Mouse (Mus musculus): ENCODE results near the gene Rps15a. TPM values are rescaled to one million over a fixed set of nuclear protein-coding genes. Genes with fewer than 3 reads are reported as not detected.
A peak's percentile ranks its signal among the peaks of the same experiment; 100 is the strongest.

Gene Rps15a
- polyA plus RNA-seq (2012; ENCODE audit: insufficient read depth, insufficient read length, low replicate concordance, missing spikeins), result 1,898 TPM in 1 of 2 replicates, not detected in the other

DNA sequence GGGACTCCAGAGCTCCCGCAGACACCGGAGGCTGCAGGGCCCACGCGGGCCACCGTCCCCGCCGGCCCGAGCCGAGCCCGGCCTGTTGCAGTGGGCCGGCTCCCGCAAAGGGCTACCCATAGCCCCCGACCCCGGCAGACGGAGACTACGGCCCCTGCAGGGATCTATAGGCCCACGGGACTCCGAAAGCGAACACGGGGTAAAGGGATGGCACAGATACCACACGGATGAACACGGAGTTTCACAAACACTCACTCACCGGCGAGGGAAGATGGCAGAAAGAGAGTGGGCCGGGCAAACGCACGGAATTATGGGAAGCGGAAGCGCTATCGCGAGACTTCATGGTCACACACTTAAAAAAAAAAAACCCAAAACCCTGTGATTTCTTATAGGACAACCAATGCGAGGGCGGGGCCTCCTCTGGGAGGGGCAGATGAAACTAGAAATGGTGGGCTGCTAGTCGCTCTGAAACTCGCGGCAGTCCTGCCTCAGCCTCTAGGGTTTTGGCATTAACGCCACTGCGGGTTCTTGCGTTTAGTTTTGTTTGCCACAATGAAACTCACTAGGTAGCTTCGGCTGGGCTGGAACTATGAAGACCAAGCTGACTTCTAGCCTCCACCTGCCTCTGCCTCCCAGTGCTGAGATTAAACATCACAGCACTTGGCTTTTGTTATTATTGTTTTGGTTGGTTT is at the start of gene Rps15a:
TSS of gene Rps15a (minus strand) at position 312 of the 692 bp plus-strand sequence.
- Histone ChIP-seq H3K27ac (ENCODE audit: insufficient read depth, low read depth, low read length) (peak within 1 kb of the TSS; percentile 63), H3K4me1 (ENCODE audit: control insufficient read depth, insufficient read depth, low read length) (peaks cover 7% of the 10 kb centered on the region), H3K4me3 (ENCODE audit: insufficient read depth, low read depth, low read length) (peak within 1 kb of the TSS; percentile 91)
- TF ChIP-seq CTCF (IDR thresholded peaks at IDR 0.05; ENCODE audit: insufficient read depth, low read depth, low read length) (no peak), POLR2A (IDR thresholded peaks at IDR 0.05; ENCODE audit: insufficient read depth, low read depth, low read length) (peak; percentile 85)
- under 1% methylated on average over 40 of the region's 40 CpGs for WGBS

DNA sequence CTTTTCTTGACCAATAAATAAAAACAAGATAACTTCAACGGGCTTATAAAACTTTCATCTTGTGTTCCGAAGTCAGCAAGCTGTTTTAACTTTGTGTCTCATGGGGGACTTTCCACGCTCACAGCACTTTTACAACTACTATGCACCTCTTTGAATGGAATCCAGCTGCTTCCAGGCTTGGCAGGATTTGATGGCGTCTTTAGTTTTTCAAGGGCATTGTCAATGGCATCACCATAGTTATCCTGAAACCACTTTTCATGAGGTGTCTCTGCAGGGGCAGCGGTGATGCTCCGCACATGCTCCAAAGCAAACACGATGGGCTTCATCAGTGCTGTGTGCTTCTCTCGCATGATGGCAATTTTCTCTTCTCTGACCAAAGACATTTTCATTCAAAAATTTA is 47.0 kb upstream of the Rps15a start:
- WGBS, result 87% methylated on average over 8 of the region's 8 CpGs
- TF ChIP-seq POLR2A (IDR thresholded peaks at IDR 0.05; ENCODE audit: insufficient read depth, low read depth, low read length) (no peak), CTCF (IDR thresholded peaks at IDR 0.05; ENCODE audit: insufficient read depth, low read depth, low read length) (no peak)
- H3K4me1 ChIP-seq (ENCODE audit: control insufficient read depth, insufficient read depth, low read length), result no peaks in the 10 kb centered on the region

DNA sequence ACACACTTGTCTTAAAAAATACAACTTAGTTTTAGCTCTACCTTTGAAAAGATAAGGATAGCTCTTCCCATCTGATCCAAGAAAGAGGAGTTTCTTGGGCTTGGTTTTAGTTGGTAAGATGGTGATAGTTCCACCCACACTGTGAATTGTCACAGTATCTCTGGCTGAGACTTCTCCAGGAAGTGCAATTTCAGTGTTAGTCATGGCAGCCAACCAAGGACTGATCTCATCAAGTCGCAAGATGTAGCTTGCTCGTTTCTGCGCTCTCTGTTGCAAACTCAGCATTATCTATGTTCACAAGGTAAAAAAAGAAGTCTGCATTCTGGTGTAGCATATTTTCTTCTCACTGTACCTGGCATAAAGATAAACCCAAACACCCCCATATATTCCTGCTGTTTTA is 44.1 kb upstream of the Rps15a start:
- WGBS, result 73% methylated on average over 3 of the region's 3 CpGs
- TF ChIP-seq POLR2A (IDR thresholded peaks at IDR 0.05; ENCODE audit: insufficient read depth, low read depth, low read length), result no peak
- TF ChIP-seq CTCF (IDR thresholded peaks at IDR 0.05; ENCODE audit: insufficient read depth, low read depth, low read length), result no peak
- no peak overlapping the region for H3K4me3 ChIP-seq (ENCODE audit: insufficient read depth, low read depth, low read length)
- H3K4me1 ChIP-seq (ENCODE audit: control insufficient read depth, insufficient read depth, low read length), result no peaks in the 10 kb centered on the region
- H3K27ac ChIP-seq (ENCODE audit: insufficient read depth, low read depth, low read length), result no peak overlapping the region

More for the DNA sequence above, 47.0 kb upstream of the Rps15a start:
- H3K4me3 ChIP-seq (ENCODE audit: insufficient read depth, low read depth, low read length), result no peak overlapping the region
- no peak overlapping the region for H3K27ac ChIP-seq (ENCODE audit: insufficient read depth, low read depth, low read length)

DNA sequence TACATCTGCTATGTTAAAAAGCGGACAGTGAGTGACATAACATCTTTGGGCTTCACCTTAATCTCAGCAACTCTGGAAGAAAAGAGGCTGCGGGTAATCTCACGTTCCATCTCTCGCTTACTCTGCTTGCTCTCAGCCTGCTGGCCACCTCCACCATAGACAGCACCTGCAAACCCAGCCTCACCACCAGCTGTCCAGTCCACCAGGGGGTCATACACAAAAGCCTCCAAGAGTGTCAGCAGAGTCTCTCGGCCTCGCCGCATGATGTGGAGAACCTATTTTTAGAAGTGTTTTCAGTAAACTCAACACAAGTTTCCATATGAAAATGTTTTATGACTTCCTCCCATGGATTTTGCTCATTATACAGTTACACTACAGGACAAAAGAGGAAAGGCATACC is 40.5 kb upstream of the Rps15a start:
- Histone ChIP-seq H3K4me1 (ENCODE audit: control insufficient read depth, insufficient read depth, low read length) (no peaks in the 10 kb centered on the region), H3K4me3 (ENCODE audit: insufficient read depth, low read depth, low read length) (no peak overlapping the region), H3K27ac (ENCODE audit: insufficient read depth, low read depth, low read length) (no peak overlapping the region)
- TF ChIP-seq POLR2A (IDR thresholded peaks at IDR 0.05; ENCODE audit: insufficient read depth, low read depth, low read length) (no peak), CTCF (IDR thresholded peaks at IDR 0.05; ENCODE audit: insufficient read depth, low read depth, low read length) (no peak)
- whole genome bisulfite sequencing, result 92% methylated on average over 7 of the region's 7 CpGs

DNA sequence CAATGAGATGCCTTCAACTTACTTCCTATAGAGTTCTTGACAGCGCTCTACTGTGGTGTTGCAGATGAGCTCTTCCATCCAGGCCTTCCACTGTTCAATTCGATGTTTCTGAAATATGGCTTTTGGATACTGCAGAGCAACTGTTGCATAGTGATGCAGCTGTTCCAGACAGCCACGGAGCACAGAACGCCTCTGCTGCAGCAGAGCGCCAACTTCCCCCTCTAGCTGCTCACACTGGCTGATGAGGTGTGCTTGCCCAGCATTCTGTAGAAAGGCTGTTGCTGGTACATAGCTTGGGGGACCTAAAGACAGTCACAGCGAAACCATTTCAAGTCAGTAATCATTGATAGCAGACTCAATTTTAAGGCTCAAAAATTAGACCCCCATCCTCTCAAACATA is 38.2 kb upstream of the Rps15a start:
- 82% methylated on average over 6 of the region's 6 CpGs for WGBS
- TF ChIP-seq POLR2A (IDR thresholded peaks at IDR 0.05; ENCODE audit: insufficient read depth, low read depth, low read length), result no peak
- TF ChIP-seq CTCF (IDR thresholded peaks at IDR 0.05; ENCODE audit: insufficient read depth, low read depth, low read length), result no peak
- no peaks in the 10 kb centered on the region for H3K4me1 ChIP-seq (ENCODE audit: control insufficient read depth, insufficient read depth, low read length)
- no peak overlapping the region for H3K27ac ChIP-seq (ENCODE audit: insufficient read depth, low read depth, low read length)
- no peak overlapping the region for H3K4me3 ChIP-seq (ENCODE audit: insufficient read depth, low read depth, low read length)

DNA sequence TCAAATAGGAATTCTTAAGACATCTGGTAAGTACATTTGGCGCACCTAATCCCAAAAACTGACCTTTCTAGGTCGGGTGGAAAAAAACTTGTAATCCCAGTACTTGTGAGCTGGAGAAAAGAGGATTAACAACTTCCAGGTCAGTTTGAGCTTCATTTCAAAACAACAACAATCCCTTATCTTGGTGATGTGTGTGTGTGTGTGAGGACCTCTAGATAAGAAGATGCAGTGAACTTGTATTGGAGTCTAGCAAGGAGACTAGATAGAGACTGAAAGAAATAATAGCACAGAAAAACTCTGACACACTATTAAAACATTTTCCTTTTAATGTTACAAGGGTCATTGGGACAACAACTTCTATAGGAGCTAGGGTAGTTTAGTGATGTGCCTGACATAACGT is 27.6 kb upstream of the Rps15a start:
- TF ChIP-seq POLR2A (IDR thresholded peaks at IDR 0.05; ENCODE audit: insufficient read depth, low read depth, low read length), result no peak
- TF ChIP-seq CTCF (IDR thresholded peaks at IDR 0.05; ENCODE audit: insufficient read depth, low read depth, low read length), result no peak
- Histone ChIP-seq H3K27ac (ENCODE audit: insufficient read depth, low read depth, low read length) (no peak overlapping the region), H3K4me3 (ENCODE audit: insufficient read depth, low read depth, low read length) (no peak overlapping the region), H3K4me1 (ENCODE audit: control insufficient read depth, insufficient read depth, low read length) (no peaks in the 10 kb centered on the region)
- WGBS, result 86% methylated on average over 3 of the region's 3 CpGs

DNA sequence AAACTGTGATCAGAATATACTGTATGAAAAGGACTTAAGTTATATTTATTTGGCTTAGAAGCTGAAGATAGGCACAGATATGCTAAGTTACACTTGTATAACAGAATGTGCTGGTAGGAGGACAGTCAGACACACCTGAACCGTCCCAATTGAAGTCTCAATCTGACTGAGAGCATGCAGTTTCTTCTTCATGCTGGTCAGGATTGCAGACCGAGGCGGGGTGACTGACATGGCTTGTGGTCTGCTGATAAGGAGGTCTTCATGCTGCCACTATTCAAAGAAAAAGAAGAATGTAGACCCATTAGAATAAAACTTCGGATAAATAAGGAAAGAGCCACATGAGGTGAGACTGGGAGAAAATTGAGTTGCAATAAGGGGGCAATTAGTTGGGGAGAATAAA is 27.1 kb upstream of the Rps15a start:
- no peaks in the 10 kb centered on the region for H3K4me1 ChIP-seq (ENCODE audit: control insufficient read depth, insufficient read depth, low read length)
- no peak for TF ChIP-seq POLR2A (IDR thresholded peaks at IDR 0.05; ENCODE audit: insufficient read depth, low read depth, low read length)
- no peak for TF ChIP-seq CTCF (IDR thresholded peaks at IDR 0.05; ENCODE audit: insufficient read depth, low read depth, low read length)
- 89% methylated on average over 4 of the region's 4 CpGs for WGBS
- H3K4me3 ChIP-seq (ENCODE audit: insufficient read depth, low read depth, low read length), result no peak overlapping the region
- no peak overlapping the region for H3K27ac ChIP-seq (ENCODE audit: insufficient read depth, low read depth, low read length)

DNA sequence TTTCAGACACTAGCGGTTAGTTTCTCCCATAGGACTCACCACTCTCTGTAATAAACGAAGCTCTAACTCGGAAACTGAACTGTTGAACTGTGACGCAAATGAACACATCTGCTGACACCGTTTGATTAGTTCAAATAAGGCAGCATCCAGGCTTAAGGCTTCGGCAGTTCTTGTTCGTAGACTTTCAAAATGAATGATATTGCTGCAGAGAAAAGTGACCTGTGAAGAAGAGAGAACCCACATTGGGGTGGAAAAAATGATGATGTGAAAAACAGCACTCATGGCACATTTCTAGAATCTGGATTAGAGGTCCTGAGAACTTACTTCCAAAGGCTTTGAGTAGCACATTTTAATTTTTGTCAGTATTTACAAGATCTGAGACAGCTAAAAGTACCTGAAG is 25.3 kb upstream of the Rps15a start:
- 91% methylated on average over 7 of the region's 7 CpGs for WGBS
- no peak overlapping the region for H3K27ac ChIP-seq (ENCODE audit: insufficient read depth, low read depth, low read length)
- no peak overlapping the region for H3K4me3 ChIP-seq (ENCODE audit: insufficient read depth, low read depth, low read length)
- TF ChIP-seq POLR2A (IDR thresholded peaks at IDR 0.05; ENCODE audit: insufficient read depth, low read depth, low read length) (no peak), CTCF (IDR thresholded peaks at IDR 0.05; ENCODE audit: insufficient read depth, low read depth, low read length) (no peak)
- H3K4me1 ChIP-seq (ENCODE audit: control insufficient read depth, insufficient read depth, low read length), result no peaks in the 10 kb centered on the region

DNA sequence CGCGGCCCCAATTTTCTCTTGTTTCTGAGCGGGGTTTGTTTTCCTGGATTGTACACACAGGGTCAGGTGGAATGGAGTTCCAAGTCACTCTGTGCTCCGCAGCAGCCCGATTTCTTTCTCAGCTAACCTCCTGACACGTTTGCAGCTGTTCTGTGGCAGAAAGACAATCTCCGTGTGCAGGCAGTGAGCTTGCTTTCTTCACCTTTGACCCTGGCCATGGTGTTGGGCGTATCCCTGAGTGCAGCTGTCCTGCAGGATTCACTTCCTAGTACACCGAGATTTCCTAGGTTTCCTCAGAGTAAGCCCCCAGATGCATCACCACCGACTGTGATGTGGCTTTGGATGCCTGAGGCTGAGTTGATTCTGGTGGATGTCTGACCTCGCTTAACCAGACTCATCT is 19.1 kb upstream of the Rps15a start:
- Histone ChIP-seq H3K4me1 (ENCODE audit: control insufficient read depth, insufficient read depth, low read length) (no peaks in the 10 kb centered on the region), H3K4me3 (ENCODE audit: insufficient read depth, low read depth, low read length) (no peak overlapping the region), H3K27ac (ENCODE audit: insufficient read depth, low read depth, low read length) (no peak overlapping the region)
- WGBS, result 86% methylated on average over 11 of the region's 11 CpGs
- no peak for TF ChIP-seq POLR2A (IDR thresholded peaks at IDR 0.05; ENCODE audit: insufficient read depth, low read depth, low read length)
- TF ChIP-seq CTCF (IDR thresholded peaks at IDR 0.05; ENCODE audit: insufficient read depth, low read depth, low read length), result no peak
